Mouse (Mus musculus) liver, adult 10 weeks (tissue): ENCODE data around the gene Ces2h. TPM values are rescaled to one million over a fixed set of nuclear protein-coding genes. Genes with fewer than 3 reads are reported as not detected.

Source experiments
- polyA plus RNA-seq: library from polyadenylated mRNA; stranded (reverse); fragments of 350-450 nt; fragmentation: Illumina TruSeq; extraction: RNeasy Lipid Tissue Mini Kit (QIAGEN cat#74804); gene quantifications from one replicate; pipeline ENCODE4 v1.2.3, GENCODE M21; 2014; ENCODE audit warnings: low read depth, low replicate concordance

Ces2h gene
- 0.26 TPM for polyA plus RNA-seq

DNA sequence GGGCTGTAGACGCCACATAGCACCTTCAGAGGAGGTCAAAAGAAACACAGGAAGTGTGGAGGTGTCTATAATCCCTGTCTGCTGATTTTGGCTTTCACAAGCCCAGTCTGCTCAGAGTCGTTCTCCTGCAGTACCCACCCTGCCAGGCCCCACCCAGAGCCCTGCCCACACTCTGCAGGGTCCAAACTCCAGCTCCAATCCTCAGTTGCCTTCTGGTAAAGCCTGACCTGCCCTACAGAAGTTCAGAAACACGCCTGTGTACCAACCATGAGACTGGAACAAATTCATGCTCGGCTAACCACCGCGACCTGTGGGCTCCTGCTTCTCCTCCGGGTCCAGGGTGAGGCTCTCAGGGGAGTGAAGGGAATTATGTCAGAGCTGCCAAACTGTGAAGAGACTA, at the start of gene Ces2h:
Ces2h (plus strand) TSS at position 268 of the 400 bp plus-strand sequence.

DNA sequence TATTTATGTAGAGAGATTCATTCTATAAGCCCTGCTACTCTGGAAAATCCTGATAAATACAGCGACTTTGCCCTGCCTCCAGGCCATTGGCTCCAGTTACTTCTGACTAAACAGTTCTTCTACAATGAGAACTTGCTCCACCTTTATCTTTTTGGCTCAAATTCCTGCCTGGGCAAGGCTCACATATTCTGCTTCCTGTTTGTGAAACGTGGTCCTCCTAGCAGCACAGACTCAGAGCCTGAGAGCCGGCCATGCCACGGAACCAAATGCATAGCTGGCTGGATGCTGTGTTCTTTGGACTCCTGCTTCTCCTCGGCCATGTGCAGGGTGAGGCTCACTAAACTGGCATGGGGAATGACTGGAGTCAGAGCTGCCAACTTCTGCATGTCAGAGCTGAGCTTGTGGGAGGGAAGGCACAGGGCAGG, 39.1 kb upstream of the Ces2h start, which contains the start of gene Ces2g:
Ces2g (plus strand) TSS at position 182 of the 425 bp plus-strand sequence.

DNA sequence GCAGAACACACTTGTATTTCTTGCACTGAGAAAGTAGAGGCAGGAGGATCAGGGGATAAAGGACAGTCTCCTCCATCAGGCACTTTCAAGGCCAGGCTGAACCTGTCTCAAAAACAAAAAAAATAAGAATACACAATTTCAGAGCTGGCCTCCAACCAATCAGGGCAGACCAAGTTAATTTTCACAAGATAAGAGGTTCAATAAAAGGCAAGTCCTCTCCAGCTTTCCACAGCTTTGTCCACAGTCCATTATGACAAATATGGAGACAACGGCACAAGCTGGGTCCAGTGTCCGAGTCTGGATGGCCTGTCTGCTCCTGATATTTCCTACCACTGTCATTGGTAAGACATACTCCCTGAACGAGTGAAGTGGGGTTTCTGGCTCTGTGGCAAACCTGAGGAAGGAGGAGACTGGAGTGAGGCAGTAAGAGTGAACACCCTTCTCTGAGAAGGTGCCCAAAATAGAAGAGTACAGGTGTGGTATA, 47.8 kb downstream of the Ces2h start, which contains the start of gene Ces3a:
Ces3a (plus strand) TSS at position 231 of the 484 bp plus-strand sequence.

Other genes starting within 250 kb of the Ces2h start
- gene Ces2b, start 169.3 kb upstream of the Ces2h start, polyA plus RNA-seq: 0.42 TPM
- 107 TPM for gene Ces2c, start 153.8 kb upstream of the Ces2h start, polyA plus RNA-seq
- 126 TPM for gene Ces2e, start 74.6 kb upstream of the Ces2h start, polyA plus RNA-seq
- gene Ces2f, start 53.5 kb upstream of the Ces2h start, polyA plus RNA-seq: not detected
- 57.8 TPM for gene Ces2g, start 39.1 kb upstream of the Ces2h start, polyA plus RNA-seq
- gene Ces3a, start 47.7 kb downstream of the Ces2h start, polyA plus RNA-seq: 886 TPM
- gene Ces3b, start 82.9 kb downstream of the Ces2h start, polyA plus RNA-seq: 265 TPM
- 0.56 TPM for gene Ces4a, start 130.9 kb downstream of the Ces2h start, polyA plus RNA-seq
- 31.0 TPM for gene Cbfb, start 169.8 kb downstream of the Ces2h start, polyA plus RNA-seq
- gene D230025D16Rik, start 224.3 kb downstream of the Ces2h start, polyA plus RNA-seq: 44.6 TPM